Mouse (Mus musculus) liver, postnatal 0 days (tissue): ENCODE data around the gene Saal1. TPM values are rescaled to one million over a fixed set of nuclear protein-coding genes. Genes with fewer than 3 reads are reported as not detected.
"Not testable (repeated sequence)": the region's sequence is repeated elsewhere in the genome, so short reads cannot be mapped to it uniquely, and the experiment has no call there.

Experiments
- ATAC-seq: fragments of 200-750 bp; cut with Nextera tagmentation; 2 replicates; pipeline ENCODE4 v1.8.0; 2017; ENCODE audit warnings: mild to moderate bottlenecking, moderate library complexity
- DNase-seq: peaks from one replicate; pipeline ENCODE4 v3.0.0-alpha.2; 2016
- H3K27ac ChIP-seq: fragments of 300-500 bp; sonication (generic); 2 replicates; pipeline ENCODE4 v1.5.1; 2014; ENCODE audit warnings: antibody characterized with exemption, moderate library complexity, mild to moderate bottlenecking, low read depth
- H3K27me3 ChIP-seq: fragments of 300-500 bp; sonication (generic); 2 replicates; pipeline ENCODE4 v1.6.1; 2014; ENCODE audit warnings: low read length, control low read depth, mixed read lengths; ENCODE audit not compliant: insufficient read depth
- H3K36me3 ChIP-seq: fragments of 300-500 bp; sonication (generic); replicated peaks from 2 replicates; pipeline ENCODE4 v1.6.1; 2014; ENCODE audit warnings: mild to moderate bottlenecking, control low read depth, low read length, moderate library complexity, mixed read lengths; ENCODE audit not compliant: insufficient read depth
- H3K4me1 ChIP-seq: fragments of 300-500 bp; sonication (generic); 2 replicates; pipeline ENCODE4 v1.6.1; 2014; ENCODE audit warnings: antibody characterized with exemption, mild to moderate bottlenecking, control low read depth; ENCODE audit not compliant: insufficient read depth
- H3K4me2 ChIP-seq: fragments of 300-500 bp; sonication (generic); 2 replicates; pipeline ENCODE4 v1.6.1; 2014; ENCODE audit warnings: low read depth, mild to moderate bottlenecking, low read length, moderate library complexity, mixed read lengths
- H3K4me3 ChIP-seq: fragments of 300-500 bp; sonication (generic); 2 replicates; pipeline ENCODE4 v1.5.1; 2014; ENCODE audit warnings: low read depth, low read length
- H3K9ac ChIP-seq: fragments of 300-500 bp; sonication (generic); replicated peaks from 2 replicates; pipeline ENCODE4 v1.6.1; 2014; ENCODE audit warnings: mild to moderate bottlenecking, moderate library complexity
- H3K9me3 ChIP-seq: fragments of 300-500 bp; sonication (generic); 2 replicates; pipeline ENCODE4 v1.6.1; 2016; ENCODE audit warnings: mild to moderate bottlenecking, control low read depth, low read length, mixed read lengths
- CTCF ChIP-seq: sonication (generic); IDR thresholded peaks from 2 replicates; pipeline ENCODE4 v1.5.1; 2016; ENCODE audit warnings: antibody characterized with exemption, low read depth
- EP300 ChIP-seq: IDR thresholded peaks from 2 replicates; pipeline ENCODE4 v1.6.1; 2016; ENCODE audit warnings: antibody characterized with exemption, low read depth, mild to moderate bottlenecking
- WGBS: fragments of 180-500 bp; shearing (Covaris S2); extraction: QIAGEN DNeasy Blood & Tissue Kit; methylation state at CpG from one replicate; pipeline ENCODE4 v1.1.7; 2014; ENCODE audit not compliant: insufficient replicate concordance; 5-methylcytosine and 5-hydroxymethylcytosine counted together
- polyA plus RNA-seq: library from polyadenylated mRNA; unstranded; fragments of >200 nt; fragmentation: Nextera tagmentation; extraction: Ambion mirVana; gene quantifications from 2 replicates; pipeline ENCODE4 v1.2.1, GENCODE M21; 2015

Saal1 gene
- polyA plus RNA-seq, 1 experiment from 2014 or later: 6.5 TPM

GRCm38 (mm10) chr7:46661591-46662090 is 48.8 kb downstream of the Saal1 start:
- TF ChIP-seq EP300 (no peak), CTCF (no peak)
- ATAC-seq (no peak), DNase-seq (no peak)
- no peaks in the 10 kb centered on the region for H3K36me3 ChIP-seq
- no peak overlapping the region for H3K9ac ChIP-seq
- H3K4me2 ChIP-seq: no peak overlapping the region
- no peak overlapping the region for H3K27ac ChIP-seq
- H3K4me1 ChIP-seq: no peaks in the 10 kb centered on the region
- no peaks in the 10 kb centered on the region for H3K9me3 ChIP-seq
- 63% methylated on average over 18 of the region's 18 CpGs for WGBS
- peaks cover 11% of the 10 kb centered on the region for H3K27me3 ChIP-seq
- no peak overlapping the region for H3K4me3 ChIP-seq

GRCm38 (mm10) chr7:46652279-46652678 is 58.2 kb downstream of the Saal1 start:
- H3K27me3 ChIP-seq: no peaks in the 10 kb centered on the region
- ATAC-seq: no peak
- DNase-seq: no peak
- no peak overlapping the region for H3K4me3 ChIP-seq
- H3K36me3 ChIP-seq: no peaks in the 10 kb centered on the region
- no peak overlapping the region for H3K27ac ChIP-seq
- no peak overlapping the region for H3K4me2 ChIP-seq
- no peaks in the 10 kb centered on the region for H3K9me3 ChIP-seq
- WGBS: 40% methylated on average over 2 of the region's 2 CpGs
- TF ChIP-seq EP300 (no peak), CTCF (no peak)
- H3K9ac ChIP-seq: no peak overlapping the region
- no peaks in the 10 kb centered on the region for H3K4me1 ChIP-seq

GRCm38 (mm10) chr7:46650231-46650630 is 60.2 kb downstream of the Saal1 start:
- not testable (repeated sequence) for H3K4me2 ChIP-seq, H3K4me3 ChIP-seq, DNase-seq, H3K36me3 ChIP-seq, H3K4me1 ChIP-seq, H3K9ac ChIP-seq, H3K27me3 ChIP-seq, H3K9me3 ChIP-seq, H3K27ac ChIP-seq
- 38% methylated on average over 5 of the region's 5 CpGs for WGBS
- ATAC-seq: peak; percentile 21; the same call in 1 of the 2 replicates

- no peak overlapping the region for H3K4me3 ChIP-seq
- H3K9ac ChIP-seq: no peak overlapping the region
- no peak for ATAC-seq
- no peaks in the 10 kb centered on the region for H3K27me3 ChIP-seq
- DNase-seq: no peak
- H3K27ac ChIP-seq: no peak overlapping the region
- TF ChIP-seq EP300 (no peak), CTCF (no peak)
- H3K36me3 ChIP-seq: no peaks in the 10 kb centered on the region
- WGBS: 61% methylated on average over 4 of the region's 4 CpGs
- no peak overlapping the region for H3K4me2 ChIP-seq
- H3K4me1 ChIP-seq: no peaks in the 10 kb centered on the region
- no peaks in the 10 kb centered on the region for H3K9me3 ChIP-seq
Observed at GRCm38 (mm10) chr7:46648431-46649140, 61.9 kb downstream of the Saal1 start.

- peaks cover 15% of the 10 kb centered on the region for H3K4me1 ChIP-seq
- H3K4me3 ChIP-seq: no peak overlapping the region
- no peak overlapping the region for H3K4me2 ChIP-seq
- TF ChIP-seq EP300 (no peak), CTCF (peak; percentile 31)
- DNase-seq: no peak
- H3K27me3 ChIP-seq: no peaks in the 10 kb centered on the region
- 46% methylated on average over 1 of the region's 1 CpGs for WGBS
- ATAC-seq: no peak
- H3K9ac ChIP-seq: no peak overlapping the region
- no peak overlapping the region for H3K27ac ChIP-seq
- no peaks in the 10 kb centered on the region for H3K9me3 ChIP-seq
- no peaks in the 10 kb centered on the region for H3K36me3 ChIP-seq
Observed at GRCm38 (mm10) chr7:46643172-46643571, 67.3 kb downstream of the Saal1 start.

- DNase-seq (no peak), ATAC-seq (no peak)
- Histone ChIP-seq H3K27ac (no peak overlapping the region), H3K4me1 (peaks cover 15% of the 10 kb centered on the region), H3K36me3 (no peaks in the 10 kb centered on the region), H3K9me3 (no peaks in the 10 kb centered on the region), H3K4me2 (peak overlapping the region; percentile 99), H3K4me3 (peak overlapping the region; percentile 77), H3K27me3 (no peaks in the 10 kb centered on the region), H3K9ac (peak overlapping the region; percentile 83; the same call in 1 of the 2 replicates)
- TF ChIP-seq EP300: no peak
- TF ChIP-seq CTCF: no peak
- WGBS: 10% methylated on average over 17 of the region's 17 CpGs
Observed at GRCm38 (mm10) chr7:46640062-46640461, 70.4 kb downstream of the Saal1 start.
